Mouse (Mus musculus): ENCODE data around the gene Rgl3.

GRCm38 (mm10) chr9:21935466-21936131, 53.6 kb downstream of the Rgl3 start:
- TF ChIP-seq POLR2A (IDR thresholded peaks at IDR 0.05; ENCODE audit: control insufficient read depth, low read depth, low read length), result no peak
- no peak for TF ChIP-seq CTCF (IDR thresholded peaks at IDR 0.05; ENCODE audit: control insufficient read depth, insufficient read depth, insufficient replicate concordance, low read depth, low read length)

Measured in testis, adult 2 months (tissue).